Mouse (Mus musculus) lung, postnatal 0 days (tissue): ENCODE data around the gene Cib3. TPM values are rescaled to one million over a fixed set of nuclear protein-coding genes. Genes with fewer than 3 reads are reported as not detected.
A peak's percentile ranks its signal among the peaks of the same experiment; 100 is the strongest.

Experiments used
- ATAC-seq: fragments of 200-750 bp; cut with Nextera tagmentation; 2 replicates; pipeline ENCODE4 v1.8.0; 2017; ENCODE audit warnings: moderate library complexity
- DNase-seq: peaks from one replicate; pipeline ENCODE4 v3.0.0-alpha.2; 2016; ENCODE audit warnings: low spot score
- H3K27ac ChIP-seq: fragments of 300-500 bp; sonication (generic); 2 replicates; pipeline ENCODE4 v1.5.1; 2014; ENCODE audit warnings: antibody characterized with exemption, mild to moderate bottlenecking, low read length, mixed read lengths
- H3K27me3 ChIP-seq: fragments of 300-500 bp; sonication (generic); replicated peaks from 2 replicates; pipeline ENCODE4 v1.6.1; 2014; ENCODE audit warnings: low read length, mixed read lengths; ENCODE audit not compliant: insufficient read depth
- H3K36me3 ChIP-seq: fragments of 300-500 bp; sonication (generic); 2 replicates; pipeline ENCODE4 v1.6.1; 2014; ENCODE audit warnings: low read length, mixed read lengths; ENCODE audit not compliant: insufficient read depth
- H3K4me1 ChIP-seq: fragments of 300-500 bp; sonication (generic); 2 replicates; pipeline ENCODE4 v1.6.1; 2014; ENCODE audit warnings: antibody characterized with exemption, low read depth, low read length, mixed read lengths; ENCODE audit not compliant: insufficient read depth
- H3K4me2 ChIP-seq: fragments of 300-500 bp; sonication (generic); replicated peaks from 2 replicates; pipeline ENCODE4 v1.6.1; 2014; ENCODE audit warnings: low read depth, mild to moderate bottlenecking, low read length, moderate library complexity, mixed read lengths
- H3K4me3 ChIP-seq: fragments of 300-500 bp; sonication (generic); 2 replicates; pipeline ENCODE4 v1.5.1; 2014; ENCODE audit warnings: low read depth, low read length
- H3K9ac ChIP-seq: fragments of 300-500 bp; sonication (generic); replicated peaks from 2 replicates; pipeline ENCODE4 v1.6.1; 2014; ENCODE audit warnings: low read depth, mild to moderate bottlenecking
- H3K9me3 ChIP-seq: fragments of 300-500 bp; sonication (generic); 2 replicates; pipeline ENCODE4 v1.6.1; 2016; ENCODE audit warnings: low read length, mixed read lengths
- CTCF ChIP-seq: IDR thresholded peaks from 2 replicates; pipeline ENCODE4 v1.5.1; 2016; ENCODE audit warnings: antibody characterized with exemption, mild to moderate bottlenecking
- EP300 ChIP-seq: IDR thresholded peaks from 2 replicates; pipeline ENCODE4 v1.6.1; 2016; ENCODE audit warnings: antibody characterized with exemption, mild to moderate bottlenecking, control low read depth
- WGBS: fragments of 180-500 bp; shearing (Covaris S2); extraction: QIAGEN DNeasy Blood & Tissue Kit; methylation state at CpG from one replicate; pipeline ENCODE4 v1.1.7; 2014; 5-methylcytosine and 5-hydroxymethylcytosine counted together
- polyA plus RNA-seq: library from polyadenylated mRNA; unstranded; fragments of >200 nt; fragmentation: Nextera tagmentation; extraction: Ambion mirVana; gene quantifications from 2 replicates; pipeline ENCODE4 v1.2.1, GENCODE M21; 2015

Cib3 gene
- polyA plus RNA-seq, 1 experiment from 2014 or later: 0.25 TPM

DNA sequence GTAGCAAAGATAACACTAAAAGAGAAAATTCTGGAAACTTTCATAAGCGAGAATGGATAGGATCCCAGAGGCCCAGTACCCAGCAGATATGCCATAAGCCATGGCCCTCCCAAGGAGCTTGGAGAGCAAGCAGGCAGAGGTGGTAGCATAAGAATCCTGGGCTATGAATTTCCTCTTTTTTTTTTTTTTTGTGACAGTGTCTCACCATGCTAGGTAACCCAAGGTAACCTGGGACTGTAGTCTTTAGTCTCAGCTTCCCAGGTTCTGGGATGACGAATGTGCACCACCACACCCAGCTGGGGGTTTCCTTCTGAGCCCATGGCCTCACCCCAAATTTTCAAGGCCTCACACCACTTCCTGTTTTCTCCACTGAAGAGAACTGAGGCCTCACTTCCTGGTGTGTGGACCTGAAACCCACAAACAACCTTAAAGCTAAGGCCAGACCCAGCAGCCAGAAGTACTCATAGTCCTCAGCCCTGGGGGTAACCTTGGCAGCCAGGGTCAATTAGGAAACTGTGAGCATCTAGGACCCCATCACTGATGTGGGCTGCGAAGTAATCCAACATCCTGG lies 43.5 kb downstream of the Cib3 start:
- H3K36me3 ChIP-seq: peaks cover 53% of the 10 kb centered on the region
- TF ChIP-seq CTCF (no peak), EP300 (no peak)

GRCm38 (mm10) chr8:72162821-72163220 lies 49.8 kb downstream of the Cib3 start:
- H3K27ac ChIP-seq: no peak overlapping the region
- no peaks in the 10 kb centered on the region for H3K27me3 ChIP-seq
- peaks cover 9% of the 10 kb centered on the region; the same call in 1 of the 2 replicates for H3K4me1 ChIP-seq
- H3K36me3 ChIP-seq: no peaks in the 10 kb centered on the region
- no peaks in the 10 kb centered on the region for H3K9me3 ChIP-seq
- TF ChIP-seq EP300 (no peak), CTCF (no peak)
- no peak overlapping the region for H3K4me3 ChIP-seq
- DNase-seq (no peak), ATAC-seq (no peak)
- no peak overlapping the region for H3K9ac ChIP-seq
- no peak overlapping the region for H3K4me2 ChIP-seq

More for the DNA sequence above, 43.5 kb downstream of the Cib3 start:
- no peak overlapping the region for H3K27ac ChIP-seq
- H3K9me3 ChIP-seq: no peaks in the 10 kb centered on the region
- 78% methylated on average over 3 of the region's 3 CpGs for WGBS
- ATAC-seq (peak; percentile 26; the same call in 1 of the 2 replicates), DNase-seq (peak; percentile 44)
- H3K4me3 ChIP-seq: no peak overlapping the region
- no peaks in the 10 kb centered on the region for H3K27me3 ChIP-seq
- H3K4me2 ChIP-seq: no peak overlapping the region
- no peaks in the 10 kb centered on the region for H3K4me1 ChIP-seq
- no peak overlapping the region for H3K9ac ChIP-seq

- Histone ChIP-seq H3K4me3 (peak within 1 kb of the TSS; percentile 84), H3K36me3 (no peaks in the 10 kb centered on the region), H3K9ac (peak within 1 kb of the TSS; percentile 95), H3K4me2 (peak within 1 kb of the TSS; percentile 90), H3K27me3 (no peaks in the 10 kb centered on the region), H3K9me3 (no peaks in the 10 kb centered on the region), H3K27ac (peak within 1 kb of the TSS; percentile 88), H3K4me1 (peaks cover 9% of the 10 kb centered on the region; the same call in 1 of the 2 replicates)
- WGBS: under 1% methylated on average over 75 of the region's 82 CpGs
- 0 out of 2 replicates have a peak, but pooled peaks have one; percentile 1 for TF ChIP-seq CTCF
- TF ChIP-seq EP300: no peak
- peak; percentile 100 for DNase-seq
- ATAC-seq: peak; percentile 98
These were observed 51.6 kb downstream of the Cib3 start, which contains the start of gene Rab8a for GRCm38 (mm10) chr8:72160707-72161697. Rab8a (plus strand) TSS chr8:72161200.

- TF ChIP-seq CTCF: peak; percentile 8; the same call in 1 of the 2 replicates
- TF ChIP-seq EP300: no peak
- Histone ChIP-seq H3K27ac (peak overlapping the region; percentile 71; the same call in 1 of the 2 replicates), H3K4me2 (peak overlapping the region; percentile 65), H3K36me3 (no peaks in the 10 kb centered on the region), H3K9ac (no peak overlapping the region), H3K4me3 (peak overlapping the region; percentile 29; the same call in 1 of the 2 replicates), H3K4me1 (peaks cover 9% of the 10 kb centered on the region; the same call in 1 of the 2 replicates), H3K9me3 (no peaks in the 10 kb centered on the region), H3K27me3 (no peaks in the 10 kb centered on the region)
- DNase-seq: no peak
- ATAC-seq: no peak
- WGBS: 60% methylated on average over 3 of the region's 3 CpGs
These were observed 52.6 kb downstream of the Cib3 start for GRCm38 (mm10) chr8:72160007-72160406.

GRCm38 (mm10) chr8:72158726-72159125 lies 53.9 kb downstream of the Cib3 start:
- WGBS: 69% methylated on average over 3 of the region's 3 CpGs
- H3K36me3 ChIP-seq: peaks cover 3% of the 10 kb centered on the region; the same call in 1 of the 2 replicates
- no peaks in the 10 kb centered on the region for H3K27me3 ChIP-seq
- TF ChIP-seq EP300 (no peak), CTCF (no peak)
- H3K9ac ChIP-seq: no peak overlapping the region
- no peak overlapping the region for H3K4me2 ChIP-seq
- ATAC-seq (no peak), DNase-seq (no peak)
- H3K27ac ChIP-seq: no peak overlapping the region
- H3K4me1 ChIP-seq: peaks cover 9% of the 10 kb centered on the region; the same call in 1 of the 2 replicates
- H3K4me3 ChIP-seq: no peak overlapping the region
- H3K9me3 ChIP-seq: no peaks in the 10 kb centered on the region

GRCm38 (mm10) chr8:72158096-72158495 lies 54.5 kb downstream of the Cib3 start:
- peaks cover 9% of the 10 kb centered on the region; the same call in 1 of the 2 replicates for H3K4me1 ChIP-seq
- no peak for ATAC-seq
- H3K27me3 ChIP-seq: no peaks in the 10 kb centered on the region
- no peak overlapping the region for H3K4me3 ChIP-seq
- H3K36me3 ChIP-seq: peaks cover 10% of the 10 kb centered on the region; the same call in 1 of the 2 replicates
- H3K9me3 ChIP-seq: no peaks in the 10 kb centered on the region
- no peak overlapping the region for H3K4me2 ChIP-seq
- no peak overlapping the region for H3K27ac ChIP-seq
- no peak overlapping the region for H3K9ac ChIP-seq
- no peak for DNase-seq
- WGBS: 57% methylated on average over 2 of the region's 2 CpGs
- no peak for TF ChIP-seq CTCF
- TF ChIP-seq EP300: no peak

Other genes with a start within 250 kb of the Cib3 start
- 9.4 and 11.2 TPM in 2 replicates for gene Cyp4f18, start 203.2 kb downstream of the Cib3 start, polyA plus RNA-seq
- gene Olfr372, start 171.6 kb downstream of the Cib3 start, polyA plus RNA-seq: not detected in 2 replicates
- gene Olfr373, start 129.7 kb downstream of the Cib3 start, polyA plus RNA-seq: not detected in 2 replicates
- gene Olfr374, start 105.8 kb downstream of the Cib3 start, polyA plus RNA-seq: not detected in 2 replicates
- gene Tpm4, start 77.9 kb downstream of the Cib3 start, polyA plus RNA-seq: 585 and 648 TPM in 2 replicates
- gene Rab8a, start 51.6 kb downstream of the Cib3 start, polyA plus RNA-seq: 67.3 and 68.0 TPM in 2 replicates
- 0.46 and 0.78 TPM in 2 replicates for gene Hsh2d, start 23.2 kb downstream of the Cib3 start, polyA plus RNA-seq
- not detected in 2 replicates for gene Gm11034, start 799 bp upstream of the Cib3 start, polyA plus RNA-seq
- 63.7 and 69.3 TPM in 2 replicates for gene Fam32a, start 6.9 kb upstream of the Cib3 start, polyA plus RNA-seq
- gene Ap1m1, start 27.2 kb upstream of the Cib3 start, polyA plus RNA-seq: 65.3 and 68.2 TPM in 2 replicates
- gene Gm10282, start 92.4 kb upstream of the Cib3 start, polyA plus RNA-seq: 5.7 and 6.1 TPM in 2 replicates
- 65.3 and 74.1 TPM in 2 replicates for gene Klf2, start 106.2 kb upstream of the Cib3 start, polyA plus RNA-seq
- gene Eps15l1, start 208.6 kb upstream of the Cib3 start, polyA plus RNA-seq: 25.6 and 25.9 TPM in 2 replicates
- gene Calr3, start 231.0 kb upstream of the Cib3 start, polyA plus RNA-seq: 1.0 and 1.2 TPM in 2 replicates
- gene 1700030K09Rik, start 231.0 kb upstream of the Cib3 start, polyA plus RNA-seq: 7.9 and 9.0 TPM in 2 replicates